10 mouse cellular contexts compared by ENCODE assay signal in genomic region chr13:37965126-37965914, GRCm38 (mm10). TPM values are rescaled to one million over a fixed set of nuclear protein-coding genes. Genes with fewer than 3 reads are reported as not detected.
DNase-seq lines count a peak whose midpoint lies in the region; ATAC-seq and TF ChIP-seq lines count a peak whose summit lies in the region.
"Had no signal": no experiment of that assay in that cellular context is flagged by ENCODE, and none has a peak within 500 bp of the region (broad histone marks: within the 10 kb centered on the region; RNA-seq: fewer than 3 reads in every experiment).

No protein-coding gene starts in this region.

- intact Hi-C loops in heart, postnatal 14 days (cut with DNase I) = no loop called here

- no peaks in the 10 kb centered on the region for H3K9me3 ChIP-seq in intestine, embryonic 14.5 days (ENCODE audit: control insufficient read depth, low read length)
- H3K9me3 ChIP-seq: limb, embryonic 15.5 days had no signal

- WGBS in spleen, adult 2 months = 67% methylated on average over 17 of the region's 17 CpGs
- 43% methylated on average over 17 of the region's 17 CpGs for WGBS in intestine, embryonic 14.5 days

- H3K27ac ChIP-seq in spleen, adult 2 months (ENCODE audit: insufficient read depth, low read length) = no peak overlapping the region
- H3K27ac ChIP-seq in intestine, embryonic 14.5 days (ENCODE audit: low read depth) = no peak overlapping the region

- no peak for ATAC-seq in intestine, embryonic 14.5 days (replicated peaks; ENCODE audit: low FRiP score, low TSS enrichment, low read depth)
- ATAC-seq: Patski had no signal

- no peaks in the 10 kb centered on the region for H3K27me3 ChIP-seq in spleen, adult 2 months (ENCODE audit: control insufficient read depth, insufficient read depth, low read length)
- no peaks in the 10 kb centered on the region for H3K27me3 ChIP-seq in intestine, embryonic 14.5 days (replicated peaks; ENCODE audit: control insufficient read depth, insufficient read depth, low read length)
- H3K27me3 ChIP-seq: limb, embryonic 15.5 days; Patski had no signal

- H3K9ac ChIP-seq in intestine, embryonic 14.5 days (ENCODE audit: low read length) = no peak overlapping the region
- H3K9ac ChIP-seq: limb, embryonic 15.5 days had no signal

- TF ChIP-seq CTCF in spleen, adult 2 months (IDR thresholded peaks at IDR 0.05; ENCODE audit: extremely low read depth, insufficient read depth, insufficient read length, insufficient replicate concordance) = peak; percentile 15; the same call in 1 of the 2 replicates

- H3K36me3 ChIP-seq in spleen, adult 2 months (ENCODE audit: control insufficient read depth, insufficient read depth, low read length) = no peaks in the 10 kb centered on the region
- H3K36me3 ChIP-seq in intestine, embryonic 14.5 days (ENCODE audit: control insufficient read depth, insufficient read depth, low read length) = no peaks in the 10 kb centered on the region
- H3K36me3 ChIP-seq: limb, embryonic 15.5 days had no signal

- DNase-seq in heart, adult 11 months = peak; percentile 86
- DNase-seq in heart, postnatal 14 days = no peak
- DNase-seq in spleen, adult 2 months (ENCODE audit: low read depth in 1 of 2, low spot score in 2 of 2) = no peak
- DNase-seq in spleen, postnatal 36 days (ENCODE audit: low spot score in 2 of 2) = no peak
- DNase-seq in intestine, embryonic 14.5 days (ENCODE audit: low spot score) = no peak
- DNase-seq in testis, postnatal 10 days (ENCODE audit: low spot score) = peak; percentile 68
- no peak for DNase-seq in layer of hippocampus, adult 9-10 months (ENCODE audit: low spot score)
- DNase-seq in ovary, postnatal 14 days (ENCODE audit: low spot score) = no peak

- H3K4me1 ChIP-seq in spleen, adult 2 months (ENCODE audit: control insufficient read depth, insufficient read depth, insufficient read length) = peaks cover 14% of the 10 kb centered on the region; the same call in 1 of the 2 replicates
- peaks cover 27% of the 10 kb centered on the region for H3K4me1 ChIP-seq in intestine, embryonic 14.5 days (replicated peaks; ENCODE audit: control insufficient read depth, insufficient read depth, low read length)

- TF ChIP-seq POLR2A in spleen, adult 2 months (IDR thresholded peaks at IDR 0.05; ENCODE audit: low read depth, low read length) = no peak

- no peak overlapping the region for H3K4me3 ChIP-seq in spleen, adult 2 months (ENCODE audit: extremely low read depth, insufficient read depth, insufficient read length)
- H3K4me3 ChIP-seq in intestine, embryonic 14.5 days (ENCODE audit: low read depth, low read length) = no peak overlapping the region

- H3K4me2 ChIP-seq in intestine, embryonic 14.5 days (ENCODE audit: low read length) = 0 out of 2 replicates have a peak overlapping the region, but pooled peaks have one; percentile 4

RNA-seq across cellular contexts. Expression of gene Ssr1, which starts 28.7 kb away (rescaled TPM):
- total RNA-seq in heart, postnatal 14 days (2021) = 10 to 100 TPM; 46.5 to 52.1 TPM
- 3.9 and 4.1 TPM in 2 replicates for polyA plus RNA-seq in spleen, adult 2 months (2012; rRNA removed)
- polyA plus RNA-seq in intestine, embryonic 14.5 days (2014; fragmentation: Nextera tagmentation; extraction: Ambion mirVana) = 121 and 124 TPM in 2 replicates

Comparison
In these comparisons a context has a peak if more than half of its experiments do, and no peak if none do; other contexts are left out.
1. DNase-seq: peak in heart, adult 11 months (single experiment) and testis, postnatal 10 days (single experiment); none in heart, postnatal 14 days (0 of 2), spleen, adult 2 months (0 of 2), spleen, postnatal 36 days (0 of 2), intestine, embryonic 14.5 days (single experiment), layer of hippocampus, adult 9-10 months (single experiment) and ovary, postnatal 14 days (single experiment).
2. RNA of gene Ssr1, which starts 28.7 kb away (polyA plus RNA-seq): 121 to 124 TPM in intestine, embryonic 14.5 days; 3.9 to 4.1 TPM in spleen, adult 2 months; every median in the first group is over 10 times any median in the second.